Mouse (Mus musculus) olfactory bulb, adult 2 months (tissue): ENCODE data around the gene Rundc3a.

Experiments used
- CTCF ChIP-seq: fragments of 200-500 bp; IDR thresholded peaks from 2 replicates; pipeline ENCODE4 v1.5.1; 2012; ENCODE audit warnings: low read depth, mild to moderate bottlenecking, low read length, moderate library complexity; ENCODE audit not compliant: insufficient read depth
- POLR2A ChIP-seq: fragments of 200-500 bp; IDR thresholded peaks from 2 replicates; pipeline ENCODE4 v1.6.1; 2012; ENCODE audit warnings: mild to moderate bottlenecking, low read depth, low read length, moderate library complexity; ENCODE audit not compliant: insufficient read depth

- TF ChIP-seq CTCF (no peak), POLR2A (no peak)
These were observed 3.5 kb downstream of the Rundc3a start for GRCm38 (mm10) chr11:102396671-102397141.
